Mouse (Mus musculus): Measurements from ENCODE around the gene Xrcc5.

The Xrcc5 gene

DNA sequence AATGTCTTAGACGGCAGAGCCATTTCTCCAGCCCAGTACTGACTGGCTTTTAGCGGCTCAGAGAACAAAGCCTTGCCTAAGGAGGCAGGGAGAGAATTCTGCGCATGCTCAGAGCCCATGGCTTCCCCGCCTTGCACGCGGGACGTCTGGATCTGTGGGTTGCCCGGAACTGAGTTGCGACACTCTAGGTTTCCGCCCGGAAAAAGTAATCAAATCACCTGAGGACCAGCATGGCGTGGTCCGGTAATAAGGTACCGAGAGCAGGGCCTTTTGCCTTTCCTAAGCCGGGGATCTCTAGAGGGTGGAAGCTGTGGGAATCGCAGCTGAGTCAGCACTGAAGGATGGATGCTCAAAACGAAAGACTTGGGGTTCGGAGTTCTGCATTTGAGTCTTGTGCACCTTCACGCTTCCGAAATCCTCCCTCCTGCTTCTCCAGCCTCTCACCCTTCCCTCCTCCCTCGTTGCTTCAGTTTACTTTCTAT lies at the start of gene Xrcc5:
Xrcc5 (plus strand) TSS at position 105 of the 482 bp plus-strand sequence.
- DNase-seq (ENCODE audit: extremely low read depth, insufficient read length, low spot score), result peak; percentile 86

DNA sequence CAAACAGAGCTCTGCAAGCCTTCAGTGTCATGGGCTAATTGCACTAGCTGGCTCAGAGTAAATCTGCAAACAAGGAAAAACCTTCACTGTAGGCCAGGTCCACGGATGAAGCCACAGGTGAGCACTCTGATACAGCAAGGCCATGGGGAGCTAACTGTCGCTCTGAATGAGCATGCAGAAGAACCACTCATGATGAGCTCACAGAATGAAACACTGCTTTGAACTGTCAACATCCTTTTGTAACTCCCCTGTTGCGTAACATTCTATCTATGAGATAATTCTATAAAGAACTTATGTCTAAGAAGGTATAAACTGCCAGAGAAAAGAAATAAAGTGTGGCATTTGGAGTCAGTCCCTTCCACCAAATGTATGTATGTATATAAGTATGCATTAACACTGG lies 44.1 kb upstream of the Xrcc5 start:
- DNase-seq (ENCODE audit: extremely low read depth, insufficient read length, low spot score), result no peak

DNA sequence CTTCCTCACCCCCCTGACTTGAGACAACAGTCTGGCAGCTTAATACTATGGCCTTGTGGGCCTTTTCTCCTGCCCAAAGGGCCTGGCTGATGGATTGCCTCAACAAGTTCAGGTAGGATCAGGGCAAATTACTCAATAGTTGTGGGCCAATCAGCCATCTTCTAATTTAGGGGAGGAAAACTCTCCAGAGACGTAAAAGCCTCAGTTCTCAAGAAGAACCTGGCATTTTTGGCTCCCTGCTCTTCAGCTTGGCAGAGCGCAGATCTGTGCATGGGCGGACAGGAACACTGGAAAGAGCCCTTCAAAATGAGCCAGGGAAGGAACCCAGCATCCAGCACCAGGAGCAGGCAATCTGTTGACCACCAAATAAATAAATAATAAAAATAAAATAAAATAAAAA lies 29.1 kb upstream of the Xrcc5 start:
- DNase-seq (ENCODE audit: extremely low read depth, insufficient read length, low spot score), result no peak

DNA sequence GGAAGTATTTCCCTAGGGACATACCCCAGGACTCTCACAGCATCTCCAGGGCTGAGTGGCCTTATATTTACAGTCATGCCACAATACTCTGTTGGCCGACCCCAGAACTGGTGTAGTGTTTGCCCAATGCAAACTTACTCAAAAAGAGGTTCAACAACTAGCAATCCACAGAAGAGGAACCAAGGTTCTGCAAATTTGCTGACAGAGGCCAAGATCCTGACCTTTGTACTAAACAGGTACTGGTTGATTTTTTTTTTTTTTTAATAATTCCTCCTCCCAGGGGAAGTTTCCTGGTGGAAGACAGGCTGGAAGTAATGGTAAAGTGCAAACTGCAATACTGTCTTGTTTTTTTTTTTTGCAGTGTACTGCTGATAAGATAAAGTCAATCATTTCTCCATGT lies 24.6 kb upstream of the Xrcc5 start:
- DNase-seq (ENCODE audit: extremely low read depth, insufficient read length, low spot score), result no peak

DNA sequence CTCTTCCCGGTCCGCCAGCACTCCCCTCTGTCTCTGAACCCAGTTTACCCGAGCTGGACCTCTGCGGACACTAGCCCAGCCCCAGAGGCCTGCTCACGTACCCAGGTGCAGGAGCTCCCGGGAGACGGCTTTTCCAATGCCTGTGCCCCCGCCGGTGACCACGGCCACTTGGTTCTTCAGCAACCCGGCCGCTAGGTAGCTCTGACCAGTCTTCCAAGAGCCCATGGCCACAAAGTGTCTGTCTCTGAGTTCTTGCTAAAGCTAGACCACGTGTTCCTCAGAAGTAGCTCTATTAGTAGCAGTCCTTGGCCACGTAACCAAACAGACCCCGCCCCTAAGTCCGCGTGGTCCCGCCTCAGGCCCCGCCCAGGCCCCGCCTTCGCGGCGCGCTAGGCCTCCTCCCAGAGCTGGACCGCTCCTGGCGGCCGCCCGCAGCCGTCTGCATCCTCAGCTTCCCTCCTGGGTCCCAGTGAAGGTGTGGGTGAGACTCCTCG lies 23.2 kb upstream of the Xrcc5 start, which contains the start of the genes Pecr and Tmem169:
Pecr (minus strand) TSS at position 323 of the 494 bp plus-strand sequence.
Tmem169 (plus strand) TSS at position 378 of the 494 bp plus-strand sequence.
- DNase-seq (ENCODE audit: extremely low read depth, insufficient read length, low spot score), result peak; percentile 99

DNA sequence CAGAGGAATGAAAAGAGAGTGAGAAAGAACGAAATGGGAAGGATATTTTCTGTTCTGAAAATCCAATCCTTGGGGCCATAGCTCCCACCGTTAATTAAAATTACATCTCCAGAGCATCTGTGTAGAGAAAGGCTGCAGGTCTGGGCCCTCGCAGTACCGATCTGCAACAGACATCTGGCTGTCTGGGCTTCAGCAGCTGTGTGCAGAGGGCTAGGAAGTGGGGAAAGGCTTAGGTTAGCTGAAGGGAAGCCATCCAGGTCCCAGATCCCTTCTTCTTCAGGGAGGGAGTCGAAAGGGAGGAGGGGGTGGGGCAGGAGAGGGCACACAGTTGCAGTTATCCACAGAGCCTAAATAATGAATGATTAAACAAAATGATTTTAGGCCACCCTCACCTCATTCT lies 22.7 kb upstream of the Xrcc5 start:
- no peak for DNase-seq (ENCODE audit: extremely low read depth, insufficient read length, low spot score)

DNA sequence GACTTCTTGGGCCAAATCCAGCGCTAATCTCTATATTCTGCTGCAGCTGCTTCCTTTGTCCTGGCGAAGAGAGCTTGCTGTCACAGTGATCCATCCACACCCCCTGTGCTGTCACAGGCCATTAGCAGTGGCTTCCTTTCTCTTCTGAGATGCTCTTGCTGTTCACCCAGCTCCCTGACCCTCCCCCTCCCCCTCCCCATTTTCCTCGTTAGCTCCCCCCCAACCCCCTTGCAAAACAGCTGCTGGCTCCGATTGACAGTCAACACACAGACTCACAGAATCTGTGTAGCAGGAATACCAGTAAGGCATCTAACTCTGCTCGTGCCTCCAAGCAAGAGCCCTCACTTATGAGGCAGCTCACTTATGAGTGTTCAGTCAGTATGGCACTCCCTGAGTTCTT lies 20.3 kb upstream of the Xrcc5 start:
- DNase-seq (ENCODE audit: extremely low read depth, insufficient read length, low spot score), result no peak

DNA sequence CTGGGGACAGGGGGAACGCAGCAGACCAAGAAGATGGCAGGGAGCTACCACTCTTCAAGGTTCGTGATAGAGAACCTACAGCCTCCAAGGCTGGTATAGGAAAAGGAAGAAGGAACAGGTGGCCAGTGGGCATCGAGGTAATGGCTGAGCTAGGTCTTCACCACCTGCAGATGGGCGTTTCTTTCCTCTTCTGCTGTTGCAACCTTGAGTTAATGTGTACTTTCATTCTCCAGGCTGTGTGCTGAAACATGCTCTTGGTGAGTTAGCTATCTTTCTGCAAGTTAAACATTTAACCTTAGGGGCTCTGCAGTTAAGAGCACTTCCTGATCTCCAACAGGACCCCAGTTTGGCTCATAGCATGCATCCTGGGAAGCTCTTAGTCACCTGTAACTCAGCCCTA lies 19.3 kb upstream of the Xrcc5 start:
- no peak for DNase-seq (ENCODE audit: extremely low read depth, insufficient read length, low spot score)

DNA sequence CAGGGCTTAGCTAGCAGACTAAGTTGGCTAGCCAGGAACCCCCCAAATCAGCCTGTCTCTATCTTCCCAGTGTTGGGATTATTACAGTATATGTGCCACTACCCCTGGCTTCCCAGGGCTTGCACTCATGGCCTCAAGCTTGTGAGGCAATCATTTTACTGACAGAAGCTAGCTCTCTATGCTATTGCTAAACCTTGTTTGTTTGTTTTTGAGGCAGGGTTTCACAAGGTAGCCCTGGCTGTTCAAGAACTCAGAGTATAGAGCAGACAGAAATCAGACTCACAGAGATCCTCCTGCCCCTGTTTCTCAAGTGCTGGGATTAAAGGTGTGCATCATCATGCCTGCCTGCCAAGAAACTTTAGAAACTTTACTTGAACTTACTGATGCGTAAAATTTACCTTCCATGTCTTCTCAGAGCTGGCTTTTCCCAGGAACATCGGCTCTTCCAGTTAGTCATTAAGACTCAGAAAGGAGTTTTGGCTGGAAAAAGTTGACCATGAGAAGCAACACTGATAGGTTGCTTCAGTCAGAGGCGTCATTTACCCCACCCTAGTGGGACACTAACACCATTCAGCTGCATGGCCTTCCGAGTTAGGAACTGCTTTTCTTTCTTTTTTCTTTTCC lies 18.6 kb upstream of the Xrcc5 start:
- DNase-seq (ENCODE audit: extremely low read depth, insufficient read length, low spot score), result no peak

DNA sequence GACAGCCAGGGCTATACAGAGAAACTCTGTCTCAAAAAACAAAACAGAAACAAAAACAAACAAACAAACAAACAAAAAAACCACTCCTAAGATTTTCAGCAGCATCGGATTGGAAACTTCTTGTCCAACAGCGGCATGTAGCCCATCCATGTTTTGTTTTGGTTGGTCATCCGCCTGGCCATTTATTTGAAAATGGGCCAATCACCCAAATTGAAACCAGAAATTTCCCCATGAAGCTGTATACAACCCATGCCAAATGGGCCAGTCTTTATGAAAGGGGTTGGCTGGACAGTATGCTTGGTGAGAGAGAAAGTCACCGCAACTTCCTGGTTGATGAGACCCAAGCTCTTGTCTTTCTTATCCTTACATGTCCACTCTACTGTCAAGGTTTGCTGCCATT lies 16.3 kb upstream of the Xrcc5 start:
- DNase-seq (ENCODE audit: extremely low read depth, insufficient read length, low spot score), result no peak

DNA sequence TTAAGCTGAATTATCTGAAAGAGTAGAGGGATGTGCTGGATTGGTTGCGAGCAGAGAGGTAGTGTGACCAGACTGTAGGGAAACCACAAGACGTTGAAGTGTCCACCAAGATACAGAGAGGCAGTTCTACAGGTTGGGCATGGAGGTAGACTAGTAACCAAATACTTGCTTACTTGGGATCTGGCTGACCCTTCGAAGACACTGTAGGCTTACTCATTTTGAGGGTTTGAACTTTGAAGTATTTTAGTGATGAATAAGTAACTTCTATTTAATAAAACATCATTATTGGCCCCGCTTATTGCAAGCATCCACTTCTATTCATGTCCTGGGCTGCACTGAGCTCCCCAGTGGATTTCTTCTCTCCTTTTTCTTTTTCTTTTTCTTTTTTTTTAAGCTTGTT lies 15.8 kb upstream of the Xrcc5 start:
- no peak for DNase-seq (ENCODE audit: extremely low read depth, insufficient read length, low spot score)

DNA sequence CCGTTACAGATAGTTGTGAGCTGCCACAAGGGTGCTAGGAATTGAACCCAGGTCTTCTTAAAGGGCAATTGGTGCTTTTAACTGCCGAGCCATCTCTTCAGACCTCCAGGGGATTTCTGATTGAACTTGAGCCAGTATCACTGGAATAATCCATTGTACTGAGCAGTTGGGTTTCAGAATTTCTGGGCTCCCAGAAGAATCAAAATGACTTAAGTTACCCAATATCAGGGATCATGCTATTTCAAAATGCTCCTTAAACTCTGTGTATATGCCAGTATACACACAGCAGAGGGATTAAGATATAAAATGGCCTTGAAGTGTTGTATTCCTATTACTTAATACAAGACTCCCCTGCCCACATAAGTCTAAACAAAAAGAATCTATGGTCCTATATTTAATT lies 15.3 kb upstream of the Xrcc5 start:
- no peak for DNase-seq (ENCODE audit: extremely low read depth, insufficient read length, low spot score)

DNA sequence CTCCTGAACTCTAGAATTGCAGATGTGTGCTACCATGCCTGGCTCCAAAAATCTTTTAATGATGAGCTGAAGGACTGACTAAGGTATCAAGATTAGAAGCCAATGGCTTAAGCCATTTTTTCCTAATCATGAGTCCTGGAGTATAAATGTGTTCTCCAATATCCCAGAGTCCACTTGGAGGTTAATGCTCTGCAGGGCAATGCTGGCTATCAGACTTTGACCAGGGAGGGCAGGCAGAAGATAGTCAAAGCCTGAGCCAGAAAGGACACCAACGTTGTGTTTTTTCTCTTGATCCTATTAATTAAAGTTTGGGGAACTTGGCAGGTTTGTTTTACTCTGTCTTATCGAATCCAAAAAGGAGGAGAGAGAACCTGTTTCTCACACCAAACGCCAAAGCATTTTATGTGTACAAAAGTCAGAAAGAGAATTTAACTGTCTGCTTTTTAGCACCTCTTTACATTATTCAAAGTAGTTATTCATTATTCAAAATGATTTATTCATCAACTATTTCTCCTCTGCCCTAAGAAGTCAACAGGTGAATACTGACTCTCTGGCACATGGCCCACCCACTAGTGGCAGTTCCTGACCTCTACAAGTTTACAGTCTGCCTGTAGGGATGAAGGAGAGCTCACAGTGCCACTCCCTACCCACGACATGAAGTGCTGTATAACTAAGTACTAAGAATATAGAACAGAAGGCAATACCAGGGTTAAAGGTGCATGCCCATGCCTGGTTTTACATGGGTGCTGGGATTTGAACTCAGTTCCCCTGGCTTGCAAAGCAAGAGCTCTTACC lies 13.2 kb upstream of the Xrcc5 start:
- no peak for DNase-seq (ENCODE audit: extremely low read depth, insufficient read length, low spot score)

DNA sequence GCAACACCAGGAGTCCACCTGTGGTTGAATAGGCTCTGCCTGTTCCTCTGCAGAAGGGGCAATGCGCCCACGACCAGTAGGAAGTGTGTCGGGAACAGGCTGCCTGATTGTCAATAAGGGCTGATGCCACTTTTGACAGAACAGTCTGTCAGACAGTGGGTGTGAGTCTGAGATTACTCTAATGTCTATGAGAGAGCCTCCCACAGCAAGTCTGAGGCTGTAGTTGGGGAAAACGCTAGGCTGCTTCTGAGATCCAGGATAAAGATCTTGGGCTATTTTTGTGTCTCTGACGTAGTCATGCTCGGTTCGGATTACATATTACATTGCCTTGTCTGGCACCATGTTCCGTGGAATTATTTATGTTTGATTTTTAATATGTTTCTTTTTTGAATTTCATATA lies 11.5 kb upstream of the Xrcc5 start:
- DNase-seq (ENCODE audit: extremely low read depth, insufficient read length, low spot score), result no peak

DNA sequence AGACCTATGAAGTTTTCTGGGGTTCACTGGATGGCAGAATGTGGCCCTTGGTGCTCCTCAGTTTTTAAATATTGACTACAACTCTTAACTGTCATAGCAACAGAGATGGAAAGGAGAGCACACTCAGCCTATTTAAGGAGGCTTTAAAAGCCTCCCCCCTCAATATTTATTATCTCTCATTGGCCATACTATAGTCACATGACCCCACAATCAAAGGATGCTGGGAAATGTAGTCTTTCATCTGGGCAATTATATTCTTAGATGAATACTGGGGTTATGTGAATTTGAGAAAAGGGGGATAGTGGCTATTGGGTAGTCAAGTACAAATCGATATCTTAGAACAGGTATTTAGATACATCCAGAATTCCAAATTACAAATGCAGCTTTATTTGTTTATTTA lies 5.4 kb upstream of the Xrcc5 start:
- DNase-seq (ENCODE audit: extremely low read depth, insufficient read length, low spot score), result no peak

DNA sequence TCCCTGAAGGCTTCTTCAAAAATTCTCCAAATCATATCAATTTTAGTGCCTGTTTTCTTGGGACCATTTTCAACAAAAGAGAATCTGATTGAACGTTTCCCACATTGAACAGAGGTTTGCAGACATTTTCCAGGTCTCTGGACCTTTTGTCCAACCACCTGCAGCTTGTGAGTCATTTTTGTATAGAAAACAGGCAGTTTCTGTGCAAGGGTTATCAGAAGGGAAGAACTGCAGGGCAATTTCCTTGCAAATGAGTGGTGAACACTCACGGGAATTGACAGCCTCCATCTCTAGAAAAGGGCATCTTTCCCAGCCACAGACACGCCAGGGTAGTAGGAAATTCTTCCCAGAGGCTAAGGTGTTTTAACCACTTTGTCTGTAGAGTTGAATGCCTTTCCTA lies 980 bp upstream of the Xrcc5 start:
- DNase-seq (ENCODE audit: extremely low read depth, insufficient read length, low spot score), result no peak

DNA sequence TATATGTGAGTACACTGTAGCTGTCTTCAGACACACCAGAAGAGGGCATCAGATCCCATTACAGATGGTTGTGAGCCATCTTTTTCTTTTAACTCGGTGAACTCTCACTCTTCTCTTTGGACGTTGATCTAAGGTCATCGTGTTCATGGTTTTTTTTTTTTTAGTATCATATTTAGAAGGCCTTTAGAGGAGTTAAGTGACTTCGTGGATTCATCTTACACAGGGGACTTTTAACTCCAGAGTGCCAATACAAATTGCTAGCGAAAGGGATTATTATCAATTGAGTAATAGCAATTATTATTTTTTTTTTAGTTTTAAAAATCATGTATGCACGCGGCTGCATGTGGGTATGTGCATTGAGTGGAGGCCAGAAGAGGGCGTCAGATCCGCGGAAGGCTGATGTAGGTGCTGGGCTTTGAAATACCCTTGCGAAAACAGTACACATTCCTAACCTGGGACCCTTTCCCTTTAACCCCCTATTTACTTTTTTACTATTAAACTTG lies 491 bp upstream of the Xrcc5 start:
- DNase-seq (ENCODE audit: extremely low read depth, insufficient read length, low spot score), result peak; percentile 47

DNA sequence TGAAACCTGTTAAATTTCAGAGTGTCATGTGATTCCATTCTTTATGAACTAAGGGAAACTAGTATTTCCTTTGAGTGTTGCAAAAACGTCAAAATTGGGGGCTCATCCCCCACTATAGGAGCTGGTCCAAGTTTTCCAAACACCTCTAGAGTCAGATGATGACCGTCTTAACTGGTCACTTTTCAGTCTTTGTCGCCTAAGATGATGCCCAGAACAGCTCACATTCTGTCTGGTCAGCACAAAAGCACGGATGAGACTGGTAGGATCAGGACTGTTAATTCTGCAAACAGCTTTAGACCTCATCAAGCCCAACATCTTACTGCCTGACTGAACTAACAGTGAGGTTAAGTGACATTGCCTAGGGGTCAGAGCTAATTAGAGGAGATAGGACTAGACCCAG lies 1.7 kb downstream of the Xrcc5 start:
- DNase-seq (ENCODE audit: extremely low read depth, insufficient read length, low spot score), result no peak

DNA sequence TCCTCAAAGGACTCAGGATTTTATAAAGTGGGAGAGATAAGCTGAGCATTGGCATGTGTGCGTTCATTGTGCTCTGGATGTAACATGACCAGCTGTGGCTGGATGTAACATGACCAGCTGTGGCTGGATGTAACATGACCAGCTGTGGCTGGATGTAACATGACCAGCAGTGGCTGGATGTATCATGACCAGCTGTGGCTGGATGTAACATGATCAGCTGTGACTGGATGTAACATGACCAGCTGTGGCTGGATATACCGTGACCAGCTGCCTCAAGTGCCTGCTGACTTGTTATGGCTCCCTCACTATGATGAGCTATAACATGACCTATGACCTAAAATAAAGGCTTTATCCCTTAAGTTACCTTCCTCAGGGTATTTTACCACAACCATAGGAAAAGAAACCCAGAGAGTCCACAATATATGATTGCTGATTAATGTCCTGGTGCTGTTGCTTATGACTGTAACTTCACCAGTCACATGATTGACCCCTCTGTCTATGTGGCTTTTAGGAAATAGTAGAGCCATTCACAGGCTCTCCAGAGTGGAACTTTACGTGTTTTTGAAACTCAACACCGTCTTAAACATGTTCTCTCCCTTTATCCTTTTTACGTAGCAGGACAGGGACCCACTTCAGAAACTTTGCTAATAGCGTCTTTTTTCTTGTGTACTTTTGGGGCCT lies 2.7 kb downstream of the Xrcc5 start:
- DNase-seq (ENCODE audit: extremely low read depth, insufficient read length, low spot score), result peak; percentile 12

DNA sequence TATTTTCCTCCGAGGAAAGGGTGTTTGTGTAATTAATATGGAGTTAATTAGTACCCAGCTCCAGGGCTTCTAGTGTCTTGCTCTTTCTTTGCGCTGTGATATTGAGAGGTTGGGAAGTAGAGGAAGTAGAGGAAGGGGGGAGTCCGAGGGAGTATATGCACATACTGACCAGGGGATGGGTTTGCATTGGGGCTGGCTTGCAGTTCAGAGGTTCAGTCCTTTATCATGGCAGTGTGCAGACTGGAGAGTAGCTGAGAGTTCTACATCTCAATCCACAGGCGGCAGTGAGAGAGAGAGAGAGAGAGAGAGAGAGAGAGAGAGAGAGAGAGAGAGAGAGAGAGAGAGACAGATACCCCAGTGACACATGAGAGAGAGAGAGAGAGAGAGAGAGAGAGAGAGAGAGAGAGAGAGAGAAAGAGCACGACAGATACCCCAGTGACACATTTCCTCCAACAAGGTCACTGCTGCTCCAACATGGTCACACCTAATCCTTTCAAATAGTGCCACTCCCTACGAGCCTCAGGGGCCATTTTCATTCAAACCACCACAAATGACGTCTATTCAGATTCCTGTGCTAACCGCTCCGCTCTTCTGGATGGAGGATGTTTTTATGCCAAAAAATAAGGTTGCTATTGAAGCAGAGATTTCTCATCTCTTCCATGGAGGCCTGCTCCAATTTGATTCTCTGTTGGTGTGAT lies 5.6 kb downstream of the Xrcc5 start:
- DNase-seq (ENCODE audit: extremely low read depth, insufficient read length, low spot score), result no peak
